Mouse (Mus musculus): ENCODE data around the gene Sipa1l2. TPM values are rescaled to one million over a fixed set of nuclear protein-coding genes. Genes with fewer than 3 reads are reported as not detected.

The Sipa1l2 gene
- polyA plus RNA-seq, 1 experiment, result 19.6 TPM

GRCm38 (mm10) chr8:125375659-125376447 is 193.8 kb downstream of the Sipa1l2 start:
- no peaks in the 10 kb centered on the region for H3K36me3 ChIP-seq (ENCODE audit: control insufficient read depth, insufficient read depth, low read length)
- no peak for TF ChIP-seq POLR2A (IDR thresholded peaks at IDR 0.05; ENCODE audit: control insufficient read depth, low read depth, low read length)
- TF ChIP-seq CTCF (IDR thresholded peaks at IDR 0.05; ENCODE audit: control insufficient read depth, insufficient read depth, insufficient replicate concordance, low read depth, low read length), result no peak
- no peak overlapping the region for H3K27ac ChIP-seq (ENCODE audit: control insufficient read depth, insufficient read depth, low read depth, low read length)
- no peaks in the 10 kb centered on the region for H3K4me1 ChIP-seq (ENCODE audit: control insufficient read depth, insufficient read depth, low read length)
- no peak overlapping the region for H3K4me3 ChIP-seq (ENCODE audit: control insufficient read depth, low read depth, low read length)
- H3K27me3 ChIP-seq (ENCODE audit: control insufficient read depth, insufficient read depth, low read length), result no peaks in the 10 kb centered on the region

GRCm38 (mm10) chr8:125372596-125372995 is 197.0 kb downstream of the Sipa1l2 start:
- Histone ChIP-seq H3K27ac (ENCODE audit: control insufficient read depth, insufficient read depth, low read depth, low read length) (no peak overlapping the region), H3K4me3 (ENCODE audit: control insufficient read depth, low read depth, low read length) (no peak overlapping the region), H3K27me3 (ENCODE audit: control insufficient read depth, insufficient read depth, low read length) (no peaks in the 10 kb centered on the region), H3K4me1 (ENCODE audit: control insufficient read depth, insufficient read depth, low read length) (peaks cover 3% of the 10 kb centered on the region; the same call in 1 of the 2 replicates), H3K36me3 (ENCODE audit: control insufficient read depth, insufficient read depth, low read length) (no peaks in the 10 kb centered on the region)
- no peak for TF ChIP-seq CTCF (IDR thresholded peaks at IDR 0.05; ENCODE audit: control insufficient read depth, insufficient read depth, insufficient replicate concordance, low read depth, low read length)
- TF ChIP-seq POLR2A (IDR thresholded peaks at IDR 0.05; ENCODE audit: control insufficient read depth, low read depth, low read length), result no peak

- TF ChIP-seq POLR2A (IDR thresholded peaks at IDR 0.05; ENCODE audit: control insufficient read depth, low read depth, low read length), result no peak
- no peak for TF ChIP-seq CTCF (IDR thresholded peaks at IDR 0.05; ENCODE audit: control insufficient read depth, insufficient read depth, insufficient replicate concordance, low read depth, low read length)
- peaks cover 3% of the 10 kb centered on the region; the same call in 1 of the 2 replicates for H3K4me1 ChIP-seq (ENCODE audit: control insufficient read depth, insufficient read depth, low read length)
- no peak overlapping the region for H3K27ac ChIP-seq (ENCODE audit: control insufficient read depth, insufficient read depth, low read depth, low read length)
- no peaks in the 10 kb centered on the region for H3K27me3 ChIP-seq (ENCODE audit: control insufficient read depth, insufficient read depth, low read length)
- no peaks in the 10 kb centered on the region for H3K36me3 ChIP-seq (ENCODE audit: control insufficient read depth, insufficient read depth, low read length)
- no peak overlapping the region for H3K4me3 ChIP-seq (ENCODE audit: control insufficient read depth, low read depth, low read length)
Observed at GRCm38 (mm10) chr8:125369491-125370236, 199.9 kb downstream of the Sipa1l2 start.

GRCm38 (mm10) chr8:125368341-125369035 is 201.1 kb downstream of the Sipa1l2 start:
- H3K27ac ChIP-seq (ENCODE audit: control insufficient read depth, insufficient read depth, low read depth, low read length), result no peak overlapping the region

More at GRCm38 (mm10) chr8:125368341-125369035, 201.1 kb downstream of the Sipa1l2 start:
- TF ChIP-seq CTCF (IDR thresholded peaks at IDR 0.05; ENCODE audit: control insufficient read depth, insufficient read depth, insufficient replicate concordance, low read depth, low read length) (no peak), POLR2A (IDR thresholded peaks at IDR 0.05; ENCODE audit: control insufficient read depth, low read depth, low read length) (no peak)
- Histone ChIP-seq H3K4me3 (ENCODE audit: control insufficient read depth, low read depth, low read length) (no peak overlapping the region), H3K36me3 (ENCODE audit: control insufficient read depth, insufficient read depth, low read length) (no peaks in the 10 kb centered on the region), H3K4me1 (ENCODE audit: control insufficient read depth, insufficient read depth, low read length) (peaks cover 3% of the 10 kb centered on the region; the same call in 1 of the 2 replicates), H3K27me3 (ENCODE audit: control insufficient read depth, insufficient read depth, low read length) (no peaks in the 10 kb centered on the region)

Other genes with a start within 250 kb of the Sipa1l2 start
- gene Map10, start 100.0 kb upstream of the Sipa1l2 start, polyA plus RNA-seq (2012; rRNA removed), result 14.0 and 15.0 TPM in 2 replicates
- gene Ntpcr, start 160.2 kb upstream of the Sipa1l2 start, polyA plus RNA-seq (2012; rRNA removed), result 95.4 and 112 TPM in 2 replicates